Mouse (Mus musculus) spleen, postnatal 36 days (tissue): ENCODE results near the gene Plekhg2.

Experiments used
- DNase-seq, 2 experiments: peaks; one replicate each; pipeline ENCODE4 v3.0.0; 2022; ENCODE audit warnings: low spot score in 2 of 2, mixed read lengths in 1 of 2

The Plekhg2 gene

GRCm38 (mm10) chr7:28368276-28368920 is 4.0 kb downstream of the Plekhg2 start:
- DNase-seq, result no peak

- DNase-seq, result no peak
Measured at GRCm38 (mm10) chr7:28367663-28368275, 4.6 kb downstream of the Plekhg2 start.

- DNase-seq, result no peak
Measured at GRCm38 (mm10) chr7:28362441-28363060, 9.8 kb downstream of the Plekhg2 start.

- no peak for DNase-seq
Measured at GRCm38 (mm10) chr7:28361647-28362341, 10.6 kb downstream of the Plekhg2 start.

GRCm38 (mm10) chr7:28360291-28360690 is 12.1 kb downstream of the Plekhg2 start:
- DNase-seq, result no peak

GRCm38 (mm10) chr7:28359854-28360253 is 12.5 kb downstream of the Plekhg2 start:
- DNase-seq, result no peak

- DNase-seq, result no peak
Measured at GRCm38 (mm10) chr7:28358431-28358830, 14.0 kb downstream of the Plekhg2 start.

- DNase-seq, result no peak
Measured at GRCm38 (mm10) chr7:28357984-28358383, 14.4 kb downstream of the Plekhg2 start.

- DNase-seq, result no peak
Measured at GRCm38 (mm10) chr7:28356981-28357380, 15.4 kb downstream of the Plekhg2 start.

GRCm38 (mm10) chr7:28355221-28355620 is 17.2 kb downstream of the Plekhg2 start:
- peak; percentile 44 to 63 for DNase-seq

- no peak for DNase-seq
Measured at GRCm38 (mm10) chr7:28354596-28354995, 17.8 kb downstream of the Plekhg2 start.

- DNase-seq, result no peak
Measured at GRCm38 (mm10) chr7:28354113-28354581, 18.3 kb downstream of the Plekhg2 start.

- no peak for DNase-seq
Measured at GRCm38 (mm10) chr7:28353267-28353666, 19.1 kb downstream of the Plekhg2 start.

GRCm38 (mm10) chr7:28351676-28352191 is 20.7 kb downstream of the Plekhg2 start:
- no peak for DNase-seq

- peak; percentile 97 to 98 for DNase-seq
Measured at GRCm38 (mm10) chr7:28350155-28350883, 22.1 kb downstream of the Plekhg2 start, which contains the start of gene Rps16. Rps16 (plus strand) TSS chr7:28350652.

GRCm38 (mm10) chr7:28348601-28349000 is 23.8 kb downstream of the Plekhg2 start:
- DNase-seq, result no peak

- DNase-seq, result no peak
Measured at GRCm38 (mm10) chr7:28347746-28348145, 24.7 kb downstream of the Plekhg2 start.

- DNase-seq, result peak; percentile 33 to 58
Measured at GRCm38 (mm10) chr7:28344637-28345036, 27.8 kb downstream of the Plekhg2 start.

- DNase-seq, result no peak
Measured at GRCm38 (mm10) chr7:28341381-28341780, 31.0 kb downstream of the Plekhg2 start.

- peak; percentile 57 to 70 for DNase-seq
Measured at GRCm38 (mm10) chr7:28339213-28339917, 33.0 kb downstream of the Plekhg2 start.
